Mouse (Mus musculus): ENCODE measurements around the gene Stk39.

Stk39 gene

DNA sequence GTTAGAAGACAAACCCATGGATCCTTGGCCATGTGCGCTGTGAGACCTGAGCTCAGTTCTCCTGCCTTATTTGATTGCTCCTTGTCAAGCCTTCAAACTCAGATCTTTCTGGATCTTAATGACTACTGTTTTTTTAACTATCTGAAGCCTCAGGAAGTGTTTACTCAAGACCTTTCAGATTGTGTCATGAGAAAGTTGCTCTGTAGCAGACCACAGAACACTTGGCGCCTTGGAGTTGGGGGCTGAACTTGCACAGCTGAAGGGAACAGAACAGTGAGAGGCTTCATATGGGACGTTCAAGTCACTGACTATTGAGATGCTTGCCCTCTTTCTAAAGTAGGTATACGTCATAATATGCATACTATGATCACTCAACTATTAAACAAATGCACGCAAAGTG is 239.1 kb downstream of the Stk39 start:
- DNase-seq (ENCODE audit: low spot score), result no peak

GRCm38 (mm10) chr2:68229872-68230271 is 242.2 kb downstream of the Stk39 start:
- DNase-seq (ENCODE audit: low spot score), result no peak

DNA sequence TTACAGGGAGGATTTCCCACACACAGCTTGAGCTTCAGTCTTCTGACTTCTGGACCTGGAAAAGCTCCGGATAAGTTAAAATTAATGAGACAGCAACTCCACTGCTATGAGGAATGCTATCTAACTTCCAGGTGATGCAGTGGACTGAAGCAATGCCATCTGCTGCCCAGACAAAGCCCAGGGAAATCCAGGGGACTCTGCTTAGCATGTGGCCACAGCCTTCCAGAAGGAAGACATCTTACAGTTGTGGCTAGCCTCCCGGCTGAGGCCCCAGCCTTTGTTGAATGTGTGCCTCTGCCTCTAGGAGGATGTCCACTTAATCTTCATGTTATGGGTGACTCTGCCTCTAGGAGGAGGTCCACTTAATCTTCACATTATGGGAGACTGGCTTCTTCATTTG is 243.0 kb downstream of the Stk39 start:
- no peak for DNase-seq (ENCODE audit: low spot score)

- no peak for DNase-seq (ENCODE audit: low spot score)
Observed at GRCm38 (mm10) chr2:68222227-68222873, 249.7 kb downstream of the Stk39 start.

DNA sequence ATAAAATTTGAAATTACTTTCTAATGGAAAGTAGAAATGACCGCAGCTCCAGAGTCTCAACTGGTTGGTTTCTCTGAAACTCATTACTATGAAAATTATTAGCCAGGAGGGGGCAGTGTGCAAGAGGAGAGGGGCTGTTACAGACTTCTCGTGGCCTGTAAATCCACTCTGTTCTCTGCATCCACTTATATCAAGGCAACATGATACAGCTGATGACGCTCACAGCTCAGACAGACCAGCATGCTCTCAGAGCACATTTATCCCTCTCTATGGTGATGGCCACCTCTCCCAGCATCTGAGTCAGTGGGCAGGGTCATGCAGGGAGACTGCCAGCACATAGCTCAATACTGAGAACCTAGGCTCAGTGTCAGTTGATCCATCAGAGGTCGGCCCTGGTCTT is 250.8 kb downstream of the Stk39 start:
- no peak for DNase-seq (ENCODE audit: low spot score)

GRCm38 (mm10) chr2:68219823-68220222 is 252.2 kb downstream of the Stk39 start:
- no peak for DNase-seq (ENCODE audit: low spot score)

GRCm38 (mm10) chr2:68215176-68215575 is 256.9 kb downstream of the Stk39 start:
- DNase-seq (ENCODE audit: low spot score), result no peak

- DNase-seq (ENCODE audit: low spot score), result no peak
Observed at GRCm38 (mm10) chr2:68214400-68214799, 257.7 kb downstream of the Stk39 start.

GRCm38 (mm10) chr2:68211443-68211842 is 260.6 kb downstream of the Stk39 start:
- DNase-seq (ENCODE audit: low spot score), result no peak

DNA sequence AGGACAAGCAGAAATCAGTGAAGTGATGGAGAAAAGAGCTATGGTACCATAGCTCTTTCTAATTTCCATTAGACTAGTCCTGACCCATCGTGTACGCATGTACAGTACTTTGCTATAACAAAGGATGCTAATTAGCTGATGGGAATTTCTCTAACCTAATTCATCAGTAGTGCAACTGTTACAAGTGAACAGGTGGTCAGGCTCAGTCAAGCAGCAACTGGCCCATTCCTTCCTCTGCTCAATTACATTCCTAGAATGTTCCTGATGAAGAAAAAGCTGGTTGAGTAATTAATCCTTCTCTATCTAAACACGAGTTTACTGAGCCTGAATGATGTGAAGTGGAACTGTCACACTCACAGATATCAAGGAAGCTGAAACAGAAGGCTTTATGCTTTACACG is 275.8 kb downstream of the Stk39 start:
- no peak for DNase-seq (ENCODE audit: low spot score)

DNA sequence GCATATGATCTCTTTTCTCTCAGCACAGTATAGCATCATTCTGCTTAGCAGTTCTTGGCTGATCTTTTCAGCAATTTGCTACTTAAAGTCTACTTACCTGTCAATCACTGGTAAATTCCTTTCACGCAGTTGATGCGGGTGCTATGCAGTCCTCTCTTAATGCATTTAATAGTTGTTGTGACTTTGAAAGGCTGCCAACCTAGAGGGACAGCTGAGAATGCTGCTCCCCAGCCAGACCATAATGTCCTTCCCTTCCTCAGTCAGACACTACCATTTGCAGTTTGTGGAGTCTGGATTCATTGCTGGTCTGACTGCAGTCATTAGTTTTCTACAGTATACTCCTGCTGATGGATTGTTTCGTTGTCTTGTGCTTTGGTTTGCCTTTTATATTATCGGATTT is 277.6 kb downstream of the Stk39 start:
- no peak for DNase-seq (ENCODE audit: low spot score)

DNA sequence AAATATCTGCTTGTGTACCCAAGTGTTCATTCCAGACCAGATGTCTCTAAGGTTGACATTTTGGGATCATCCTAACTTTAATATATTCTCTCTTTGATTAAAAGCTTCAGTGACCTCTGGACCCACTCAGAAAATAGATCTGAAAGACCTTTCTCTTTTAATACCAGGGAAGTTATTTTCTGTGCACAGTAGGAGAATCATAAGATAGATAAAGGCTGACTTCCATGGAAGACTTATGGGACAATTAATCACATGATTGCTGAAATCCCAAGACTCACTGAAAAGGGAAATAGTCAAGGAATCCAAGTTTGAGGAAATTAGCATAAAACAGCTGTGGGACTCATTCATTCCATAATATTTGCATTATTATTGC is 278.6 kb downstream of the Stk39 start:
- no peak for DNase-seq (ENCODE audit: low spot score)

DNA sequence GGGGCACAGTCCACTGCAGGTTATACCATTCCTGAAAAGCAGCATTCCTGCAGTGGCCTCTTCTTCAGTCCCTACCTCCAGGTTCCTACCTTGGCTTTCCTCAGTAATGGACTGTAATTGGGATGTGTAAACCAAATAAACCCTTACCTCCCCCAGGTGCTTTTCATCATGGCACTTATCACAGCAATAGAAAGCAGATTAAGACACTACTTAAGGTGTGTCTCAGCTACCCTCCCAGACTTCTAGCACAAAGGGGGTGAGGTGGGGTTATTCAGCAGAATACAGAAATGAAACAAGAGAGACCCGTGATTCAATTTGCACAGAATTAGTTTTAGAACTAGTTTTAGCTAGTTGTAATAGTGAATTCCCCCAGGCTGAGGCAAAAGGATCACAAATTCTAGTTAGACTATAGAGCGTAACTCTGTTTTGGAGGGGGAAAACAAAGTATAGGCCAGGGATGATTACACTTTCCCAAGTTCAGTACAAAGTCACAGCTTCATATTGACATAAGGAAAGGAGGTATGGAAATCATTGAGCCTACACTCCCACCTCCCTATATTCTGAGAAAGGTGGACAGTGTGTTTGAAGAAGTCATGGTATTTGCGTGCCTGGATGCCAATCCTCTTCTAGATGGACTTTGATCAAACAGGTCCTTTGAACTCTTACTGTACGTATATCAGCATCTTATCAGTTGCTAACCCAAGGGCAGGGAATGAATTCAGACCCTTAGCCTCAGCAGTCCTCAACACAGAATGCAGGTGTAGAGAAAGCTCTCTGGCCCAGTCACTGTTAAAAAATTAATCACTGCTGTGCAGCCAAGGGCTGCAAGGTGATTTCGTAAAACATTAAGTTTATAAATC is 279.2 kb downstream of the Stk39 start:
- no peak for DNase-seq (ENCODE audit: low spot score)

DNA sequence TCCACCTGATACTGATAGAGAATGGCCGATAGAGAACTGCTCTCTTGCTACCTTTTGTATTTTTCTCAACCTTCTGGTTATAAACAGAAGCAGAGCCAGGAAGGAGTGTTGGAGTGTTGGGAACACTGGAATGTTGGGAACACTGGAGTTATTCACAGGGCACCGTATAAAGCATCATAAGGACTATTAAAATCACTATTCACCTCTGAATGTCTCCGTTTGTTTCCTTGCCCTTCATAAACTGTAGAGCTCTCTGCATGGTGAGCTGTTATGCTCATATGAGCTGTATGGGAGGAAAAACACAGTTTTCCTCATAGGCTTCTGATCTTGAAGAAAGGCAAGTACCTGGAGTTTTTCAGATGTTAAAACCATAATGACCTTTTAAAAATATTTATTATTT is 295.6 kb downstream of the Stk39 start:
- DNase-seq (ENCODE audit: low spot score), result no peak

- no peak for DNase-seq (ENCODE audit: low spot score)
Observed at GRCm38 (mm10) chr2:68171306-68171705, 300.8 kb downstream of the Stk39 start.

DNA sequence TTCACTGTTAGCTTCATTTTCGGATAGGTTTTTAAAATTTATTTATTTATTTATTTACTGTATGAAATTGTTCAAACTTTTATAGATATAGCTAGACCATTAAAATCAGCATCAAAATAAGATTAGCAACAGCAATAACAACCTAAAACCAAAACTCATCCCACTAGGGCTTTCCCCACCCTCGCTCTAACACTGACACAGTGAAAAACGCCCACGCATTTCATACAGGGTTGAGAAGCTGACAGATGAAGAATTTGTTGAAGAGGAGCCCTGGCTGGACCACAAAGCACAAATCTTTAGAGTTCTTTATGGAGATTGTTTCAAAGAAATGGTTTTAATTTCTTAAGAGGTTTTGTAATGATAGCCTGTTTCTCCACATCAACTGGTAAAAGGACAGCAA is 310.1 kb downstream of the Stk39 start:
- DNase-seq (ENCODE audit: low spot score), result no peak

DNA sequence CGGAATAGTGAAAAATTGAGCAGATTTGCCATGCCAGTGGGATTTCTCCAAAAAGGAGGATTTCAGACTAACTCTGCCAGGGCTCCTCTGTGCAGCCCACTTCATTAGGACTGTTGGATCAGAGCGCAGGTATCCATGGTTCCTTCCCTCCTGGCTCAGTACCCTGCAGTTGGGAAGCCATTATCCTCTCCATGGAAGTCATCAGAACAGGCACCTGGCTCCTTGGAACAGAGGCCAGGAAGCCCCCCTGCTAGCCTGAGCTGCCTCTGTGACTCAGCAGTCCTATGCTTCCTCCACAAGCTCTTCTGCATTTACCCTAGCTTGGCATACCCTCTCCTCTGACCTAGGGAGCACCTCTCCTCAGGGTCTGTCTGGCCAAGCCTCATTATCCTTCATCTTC is 311.5 kb downstream of the Stk39 start:
- DNase-seq (ENCODE audit: low spot score), result no peak
